Mouse (Mus musculus) megakaryocyte, embryonic 14.5 days (primary cell): ENCODE measurements around the gene Rora. TPM values are rescaled to one million over a fixed set of nuclear protein-coding genes. Genes with fewer than 3 reads are reported as not detected.

ENCODE experiments used
- H3K27me3 ChIP-seq: replicated peaks from 2 replicates; pipeline ENCODE3; 2012; ENCODE audit warnings: inconsistent platforms
- H3K36me3 ChIP-seq: replicated peaks from 2 replicates; pipeline ENCODE3; 2012; ENCODE audit warnings: low read length, inconsistent platforms, mixed read lengths
- H3K4me1 ChIP-seq: 2 replicates; pipeline ENCODE4 v1.6.1; 2012; ENCODE audit warnings: inconsistent platforms
- H3K4me3 ChIP-seq: replicated peaks from 2 replicates; pipeline ENCODE3; 2012; ENCODE audit warnings: moderate library complexity, mild to moderate bottlenecking, inconsistent platforms
- H3K9me3 ChIP-seq: 2 replicates; pipeline ENCODE4 v1.6.1; 2012; ENCODE audit warnings: inconsistent platforms
- FLI1 ChIP-seq: IDR thresholded peaks from 2 replicates; pipeline ENCODE4 v1.6.1; 2012; ENCODE audit warnings: low read length, inconsistent platforms, mixed read lengths
- GATA1 ChIP-seq: IDR thresholded peaks from 3 replicates; pipeline ENCODE4 v1.6.1; 2012; ENCODE audit warnings: mixed read lengths, low read length, inconsistent platforms, borderline replicate concordance
- polyA plus RNA-seq: library from polyadenylated mRNA; stranded (reverse); fragments of >175 nt; gene quantifications from 2 replicates; pipeline ENCODE4 v1.2.3, GENCODE M21; 2012; ENCODE audit warnings: low replicate concordance; ENCODE audit not compliant: insufficient read depth

Gene Rora
- polyA plus RNA-seq, 1 experiment = 2.5 TPM

DNA sequence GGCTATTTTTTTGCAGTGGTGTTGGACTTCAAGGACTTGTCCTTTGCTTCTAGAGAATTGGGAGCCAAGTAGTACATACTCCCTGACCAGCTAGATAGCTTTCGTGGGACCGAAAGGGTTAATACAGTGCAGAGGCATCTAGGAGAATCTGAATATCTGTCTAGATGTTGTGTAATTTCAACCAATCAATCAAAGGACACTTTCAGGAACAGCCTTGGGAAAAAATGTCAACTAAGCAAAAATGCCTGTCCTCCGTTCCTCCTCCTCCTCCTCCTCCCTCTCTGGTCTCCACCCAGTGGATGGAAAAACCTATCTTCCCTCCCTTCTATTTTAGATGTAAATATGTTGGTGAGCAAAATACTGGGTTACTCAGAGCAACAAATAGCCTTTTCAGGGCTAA lies 304.2 kb downstream of the Rora start:
- no peaks in the 10 kb centered on the region for H3K27me3 ChIP-seq
- H3K4me1 ChIP-seq = no peaks in the 10 kb centered on the region
- H3K36me3 ChIP-seq = no peaks in the 10 kb centered on the region
- no peaks in the 10 kb centered on the region for H3K9me3 ChIP-seq
- TF ChIP-seq FLI1 (no peak), GATA1 (no peak)
- no peak overlapping the region for H3K4me3 ChIP-seq

- Histone ChIP-seq H3K27me3 (no peaks in the 10 kb centered on the region), H3K4me3 (no peak overlapping the region), H3K4me1 (no peaks in the 10 kb centered on the region), H3K9me3 (no peaks in the 10 kb centered on the region), H3K36me3 (no peaks in the 10 kb centered on the region)
- TF ChIP-seq GATA1 = no peak
- no peak for TF ChIP-seq FLI1
These were observed 305.3 kb downstream of the Rora start for GRCm38 (mm10) chr9:68958919-68959318.

- no peaks in the 10 kb centered on the region for H3K36me3 ChIP-seq
- H3K4me3 ChIP-seq = no peak overlapping the region
- H3K9me3 ChIP-seq = no peaks in the 10 kb centered on the region
- no peaks in the 10 kb centered on the region for H3K27me3 ChIP-seq
- no peaks in the 10 kb centered on the region for H3K4me1 ChIP-seq
- no peak for TF ChIP-seq GATA1
- no peak for TF ChIP-seq FLI1
These were observed 310.3 kb downstream of the Rora start for GRCm38 (mm10) chr9:68963898-68964297.

DNA sequence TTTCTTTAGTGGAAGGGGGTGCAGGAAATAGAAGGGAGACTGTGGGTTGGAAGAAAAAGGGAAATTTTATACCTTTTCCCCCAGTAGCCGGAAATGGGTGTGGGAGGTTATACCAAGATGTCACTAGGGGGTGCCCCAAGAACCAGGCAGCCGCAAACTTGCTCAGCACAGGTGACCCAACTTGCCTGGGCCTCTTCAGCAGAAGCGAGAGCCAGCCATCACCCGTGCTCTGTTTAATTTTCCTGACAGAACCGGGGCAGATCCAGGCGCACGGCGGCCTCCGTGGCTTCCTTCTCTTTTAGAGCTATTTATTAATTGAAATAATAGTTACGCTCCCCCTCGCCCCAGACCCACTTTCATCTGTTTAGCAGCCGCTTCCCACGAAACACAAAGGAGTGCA lies 313.0 kb downstream of the Rora start:
- Histone ChIP-seq H3K4me1 (no peaks in the 10 kb centered on the region), H3K9me3 (no peaks in the 10 kb centered on the region), H3K36me3 (no peaks in the 10 kb centered on the region), H3K27me3 (no peaks in the 10 kb centered on the region), H3K4me3 (no peak overlapping the region)
- TF ChIP-seq FLI1 = no peak

- TF ChIP-seq FLI1 (no peak), GATA1 (no peak)
- Histone ChIP-seq H3K36me3 (no peaks in the 10 kb centered on the region), H3K4me1 (no peaks in the 10 kb centered on the region), H3K9me3 (no peaks in the 10 kb centered on the region), H3K27me3 (no peaks in the 10 kb centered on the region), H3K4me3 (no peak overlapping the region)
These were observed 316.5 kb downstream of the Rora start for GRCm38 (mm10) chr9:68970074-68970473.

- no peaks in the 10 kb centered on the region for H3K27me3 ChIP-seq
- H3K4me3 ChIP-seq = no peak overlapping the region
- H3K36me3 ChIP-seq = no peaks in the 10 kb centered on the region
- H3K9me3 ChIP-seq = no peaks in the 10 kb centered on the region
- TF ChIP-seq FLI1 = no peak
- no peak for TF ChIP-seq GATA1
- H3K4me1 ChIP-seq = no peaks in the 10 kb centered on the region
These were observed 318.7 kb downstream of the Rora start for GRCm38 (mm10) chr9:68972277-68972676.

DNA sequence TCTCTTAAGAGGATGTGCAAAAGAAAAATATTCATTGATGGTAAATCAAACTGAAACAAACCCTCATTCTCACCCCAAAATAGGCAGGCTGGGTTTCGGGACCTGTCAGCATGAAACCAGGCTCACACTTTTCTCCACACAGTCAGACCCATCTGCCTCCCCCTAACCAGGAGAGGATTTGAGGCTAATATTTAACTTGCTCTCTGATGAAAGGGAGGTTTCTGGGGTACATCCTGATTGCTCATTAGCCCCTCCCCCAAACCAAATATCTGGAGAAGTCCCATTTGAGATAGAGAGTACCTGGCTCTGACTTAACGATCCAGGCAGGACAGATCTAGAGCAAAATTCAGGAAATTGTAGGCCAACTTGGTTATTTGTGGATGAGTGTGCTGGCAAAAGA lies 320.9 kb downstream of the Rora start:
- TF ChIP-seq FLI1 (no peak), GATA1 (no peak)

DNA sequence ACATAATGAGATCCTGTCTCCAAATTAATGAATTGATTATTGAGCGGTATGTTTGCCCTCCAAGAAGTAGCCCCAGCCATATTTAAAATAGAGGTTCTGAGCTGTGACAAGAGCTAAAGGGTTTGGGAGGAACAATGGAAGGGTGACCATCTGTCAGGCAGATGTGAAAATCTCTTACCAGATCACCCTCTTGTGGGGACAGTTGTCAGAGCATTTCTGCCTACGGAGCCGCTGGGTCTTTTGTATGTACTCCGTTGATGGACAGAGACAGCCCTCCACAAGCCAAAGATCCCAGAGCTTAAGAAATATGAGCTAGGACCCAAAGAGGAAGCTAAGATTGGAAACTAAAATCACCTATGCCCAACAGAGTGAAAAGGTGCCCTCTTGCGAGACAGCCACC lies 322.6 kb downstream of the Rora start:
- Histone ChIP-seq H3K36me3 (no peaks in the 10 kb centered on the region), H3K4me3 (no peak overlapping the region), H3K9me3 (no peaks in the 10 kb centered on the region), H3K4me1 (no peaks in the 10 kb centered on the region), H3K27me3 (peaks cover 4% of the 10 kb centered on the region)
- no peak for TF ChIP-seq GATA1
- TF ChIP-seq FLI1 = no peak

More for the DNA sequence above, 320.9 kb downstream of the Rora start:
- H3K4me3 ChIP-seq = no peak overlapping the region
- H3K36me3 ChIP-seq = no peaks in the 10 kb centered on the region
- no peaks in the 10 kb centered on the region for H3K4me1 ChIP-seq
- H3K9me3 ChIP-seq = no peaks in the 10 kb centered on the region
- H3K27me3 ChIP-seq = peaks cover 2% of the 10 kb centered on the region

DNA sequence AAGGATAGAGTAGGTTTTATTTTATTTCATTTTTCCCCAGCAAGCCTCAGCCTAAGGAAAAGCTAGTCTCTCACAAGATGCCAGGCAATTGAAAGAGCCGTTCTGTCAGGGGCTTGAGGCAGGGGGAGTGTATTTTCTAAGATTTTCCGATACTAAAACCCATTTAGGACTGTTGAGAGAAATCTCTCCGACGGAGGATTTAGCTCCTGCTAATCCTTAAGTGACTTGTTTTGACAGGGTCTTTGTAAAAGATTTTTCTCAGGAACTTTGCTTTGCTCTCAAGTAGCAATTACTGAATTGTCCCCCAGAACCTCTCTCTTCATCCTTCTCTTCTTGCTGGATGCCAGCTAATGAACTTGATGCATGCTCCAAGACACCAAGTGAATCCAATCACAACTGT lies 323.3 kb downstream of the Rora start:
- Histone ChIP-seq H3K27me3 (peaks cover 4% of the 10 kb centered on the region), H3K9me3 (no peaks in the 10 kb centered on the region), H3K4me3 (no peak overlapping the region), H3K4me1 (no peaks in the 10 kb centered on the region), H3K36me3 (no peaks in the 10 kb centered on the region)
- TF ChIP-seq FLI1 (no peak), GATA1 (no peak)

DNA sequence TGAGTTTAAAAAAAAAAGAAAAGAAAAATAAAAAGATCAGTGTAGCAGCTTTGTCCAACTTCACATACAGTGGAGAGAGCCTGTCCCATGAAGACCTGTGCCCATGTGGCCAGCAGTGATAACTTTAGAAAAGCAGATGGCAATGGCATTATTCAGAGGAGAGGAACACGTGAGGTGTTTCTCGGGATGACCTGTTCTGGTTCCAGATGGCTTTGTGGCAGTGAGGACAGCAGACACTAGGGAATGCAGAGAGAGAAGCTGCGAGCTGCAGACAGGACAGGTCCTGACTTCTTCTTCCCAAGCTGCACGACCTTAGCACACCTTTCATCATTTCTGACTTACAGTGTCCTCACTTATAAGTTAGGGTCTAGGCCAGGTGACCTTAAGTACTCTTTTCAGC lies 325.1 kb downstream of the Rora start:
- TF ChIP-seq FLI1 = no peak
- TF ChIP-seq GATA1 = no peak
- Histone ChIP-seq H3K9me3 (no peaks in the 10 kb centered on the region), H3K27me3 (peaks cover 4% of the 10 kb centered on the region), H3K36me3 (no peaks in the 10 kb centered on the region), H3K4me3 (no peak overlapping the region), H3K4me1 (no peaks in the 10 kb centered on the region)

DNA sequence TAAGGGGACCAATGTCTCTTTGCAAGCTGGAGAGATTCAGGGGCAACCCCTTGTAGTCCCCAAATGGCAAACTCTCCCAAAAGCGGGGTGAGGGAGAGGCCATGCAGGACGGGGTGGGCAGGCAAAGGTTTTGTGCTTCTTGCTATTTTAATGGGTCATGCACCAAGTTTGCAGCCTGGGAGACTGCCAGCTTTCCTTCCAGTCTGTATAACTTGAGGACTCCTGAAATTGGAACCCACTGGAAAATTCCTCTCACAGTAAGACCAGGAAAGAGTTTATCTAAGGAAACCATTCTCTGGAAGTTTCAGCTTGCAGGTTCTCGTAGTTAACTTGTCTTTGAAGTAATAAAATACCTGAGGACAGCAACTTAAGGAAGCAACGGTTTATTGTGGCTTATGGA lies 326.5 kb downstream of the Rora start:
- Histone ChIP-seq H3K27me3 (peaks cover 4% of the 10 kb centered on the region), H3K9me3 (no peaks in the 10 kb centered on the region), H3K4me3 (no peak overlapping the region), H3K36me3 (no peaks in the 10 kb centered on the region), H3K4me1 (no peaks in the 10 kb centered on the region)
- TF ChIP-seq GATA1 = no peak
- no peak for TF ChIP-seq FLI1

GRCm38 (mm10) chr9:68985046-68985445 lies 331.5 kb downstream of the Rora start:
- Histone ChIP-seq H3K27me3 (no peaks in the 10 kb centered on the region), H3K4me1 (no peaks in the 10 kb centered on the region), H3K4me3 (no peak overlapping the region), H3K9me3 (no peaks in the 10 kb centered on the region), H3K36me3 (no peaks in the 10 kb centered on the region)
- TF ChIP-seq FLI1 (no peak), GATA1 (no peak)
